Mouse (Mus musculus): Measurements from ENCODE around the gene Lrrc10b. TPM values are rescaled to one million over a fixed set of nuclear protein-coding genes. Genes with fewer than 3 reads are reported as not detected.

The Lrrc10b gene
- polyA plus RNA-seq, 1 experiment from 2014 or later: 1.4 TPM

DNA sequence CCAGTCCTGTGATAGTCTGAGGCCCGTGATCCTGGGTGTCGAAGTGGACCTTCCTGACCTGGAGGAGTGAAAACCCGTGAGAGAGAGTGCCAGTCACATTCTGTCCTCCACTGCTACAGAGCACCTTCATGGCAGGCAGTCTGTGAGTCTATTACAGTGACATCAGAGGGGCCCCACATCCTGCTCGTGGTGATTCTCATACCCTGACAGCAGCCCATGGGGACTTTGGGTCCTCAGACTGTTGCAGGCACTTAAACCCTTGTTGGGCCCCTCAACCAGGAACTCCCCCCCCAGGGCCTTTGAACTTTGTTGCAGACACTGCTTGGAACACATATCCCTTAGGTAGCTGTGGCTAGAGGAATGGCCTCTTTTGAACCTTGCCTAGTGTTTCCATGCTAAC is 22.3 kb upstream of the Lrrc10b start:
- 62% methylated on average over 4 of the region's 4 CpGs for WGBS
- DNase-seq (ENCODE audit: low spot score): no peak

DNA sequence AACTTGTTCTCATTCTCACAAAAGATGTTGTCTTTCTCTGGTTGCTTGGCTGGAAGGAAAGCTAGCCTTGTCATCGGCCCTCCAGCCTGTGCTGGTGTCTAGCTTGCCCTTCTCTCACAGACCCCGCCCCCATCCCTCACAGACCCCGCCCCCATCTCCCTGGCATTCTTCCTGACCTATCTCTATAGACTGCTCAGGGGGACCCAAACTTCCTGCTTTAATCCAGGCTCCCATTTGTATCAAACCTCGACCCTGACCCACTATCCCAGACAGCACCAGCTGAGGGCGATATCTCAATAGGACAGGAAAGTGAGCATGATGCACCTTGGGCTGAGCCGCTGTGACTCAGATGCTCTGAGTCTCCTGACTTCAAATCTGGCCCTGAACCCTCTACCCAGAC is 16.5 kb upstream of the Lrrc10b start:
- H3K4me3 ChIP-seq (ENCODE audit: low read depth, low read length): no peak overlapping the region
- no peak overlapping the region for H3K27ac ChIP-seq (replicated peaks; ENCODE audit: low read depth, low read length)
- no peak overlapping the region for H3K4me2 ChIP-seq (ENCODE audit: low read depth, low read length)
- 20% methylated on average over 6 of the region's 6 CpGs for WGBS
- H3K27me3 ChIP-seq (replicated peaks; ENCODE audit: control insufficient read depth, insufficient read depth, low read length): no peaks in the 10 kb centered on the region
- H3K4me1 ChIP-seq (ENCODE audit: control insufficient read depth, insufficient read depth, low read length): no peaks in the 10 kb centered on the region
- no peak overlapping the region for H3K9ac ChIP-seq (ENCODE audit: low read depth, low read length)
- ATAC-seq (ENCODE audit: low read depth) (no peak), DNase-seq (ENCODE audit: low spot score) (no peak)
- H3K9me3 ChIP-seq (ENCODE audit: control insufficient read depth, low read length): no peaks in the 10 kb centered on the region
- H3K36me3 ChIP-seq (ENCODE audit: control insufficient read depth, insufficient read depth, low read length): no peaks in the 10 kb centered on the region

More for the DNA sequence above, 22.3 kb upstream of the Lrrc10b start:
- H3K9ac ChIP-seq (ENCODE audit: low read depth, low read length): no peak overlapping the region
- no peaks in the 10 kb centered on the region for H3K4me1 ChIP-seq (ENCODE audit: control insufficient read depth, insufficient read depth, low read length)
- no peak overlapping the region for H3K4me2 ChIP-seq (ENCODE audit: low read depth, low read length)
- no peaks in the 10 kb centered on the region for H3K36me3 ChIP-seq (ENCODE audit: control insufficient read depth, insufficient read depth, low read length)
- no peak overlapping the region for H3K4me3 ChIP-seq (ENCODE audit: low read depth, low read length)
- no peaks in the 10 kb centered on the region for H3K27me3 ChIP-seq (replicated peaks; ENCODE audit: control insufficient read depth, insufficient read depth, low read length)
- H3K27ac ChIP-seq (replicated peaks; ENCODE audit: low read depth, low read length): no peak overlapping the region
- ATAC-seq (ENCODE audit: low read depth): no peak
- H3K9me3 ChIP-seq (ENCODE audit: control insufficient read depth, low read length): no peaks in the 10 kb centered on the region

- DNase-seq (ENCODE audit: low spot score) (no peak), ATAC-seq (ENCODE audit: low read depth) (no peak)
- Histone ChIP-seq H3K36me3 (ENCODE audit: control insufficient read depth, insufficient read depth, low read length) (no peaks in the 10 kb centered on the region), H3K27ac (replicated peaks; ENCODE audit: low read depth, low read length) (no peak overlapping the region), H3K9ac (ENCODE audit: low read depth, low read length) (no peak overlapping the region), H3K4me2 (ENCODE audit: low read depth, low read length) (no peak overlapping the region), H3K4me1 (ENCODE audit: control insufficient read depth, insufficient read depth, low read length) (no peaks in the 10 kb centered on the region), H3K4me3 (ENCODE audit: low read depth, low read length) (no peak overlapping the region), H3K9me3 (ENCODE audit: control insufficient read depth, low read length) (no peaks in the 10 kb centered on the region), H3K27me3 (replicated peaks; ENCODE audit: control insufficient read depth, insufficient read depth, low read length) (no peaks in the 10 kb centered on the region)
- 86% methylated on average over 3 of the region's 3 CpGs for WGBS
These were observed 15.7 kb upstream of the Lrrc10b start for GRCm38 (mm10) chr19:10472958-10473357.

- peak; percentile 17 for DNase-seq (ENCODE audit: low spot score)
These were observed 11.9 kb upstream of the Lrrc10b start for GRCm38 (mm10) chr19:10469171-10469658.

GRCm38 (mm10) chr19:10464427-10464826 is 7.2 kb upstream of the Lrrc10b start:
- Histone ChIP-seq H3K9ac (ENCODE audit: low read depth, low read length) (no peak overlapping the region), H3K9me3 (ENCODE audit: control insufficient read depth, low read length) (no peaks in the 10 kb centered on the region), H3K36me3 (ENCODE audit: control insufficient read depth, insufficient read depth, low read length) (no peaks in the 10 kb centered on the region), H3K4me2 (ENCODE audit: low read depth, low read length) (no peak overlapping the region), H3K27ac (replicated peaks; ENCODE audit: low read depth, low read length) (no peak overlapping the region), H3K4me1 (ENCODE audit: control insufficient read depth, insufficient read depth, low read length) (0 out of 2 replicates have a peak, but pooled peaks cover 3% of the 10 kb centered on the region), H3K27me3 (replicated peaks; ENCODE audit: control insufficient read depth, insufficient read depth, low read length) (peaks cover 21% of the 10 kb centered on the region), H3K4me3 (ENCODE audit: low read depth, low read length) (no peak overlapping the region)
- ATAC-seq (ENCODE audit: low read depth) (no peak), DNase-seq (ENCODE audit: low spot score) (no peak)
- WGBS: 20% methylated on average over 4 of the region's 4 CpGs

More at GRCm38 (mm10) chr19:10469171-10469658, 11.9 kb upstream of the Lrrc10b start:
- H3K27ac ChIP-seq (replicated peaks; ENCODE audit: low read depth, low read length): no peak overlapping the region
- 0 out of 2 replicates have a peak, but pooled peaks have one; percentile 53 for ATAC-seq (ENCODE audit: low read depth)
- WGBS: 56% methylated on average over 8 of the region's 8 CpGs
- H3K27me3 ChIP-seq (replicated peaks; ENCODE audit: control insufficient read depth, insufficient read depth, low read length): no peaks in the 10 kb centered on the region
- no peak overlapping the region for H3K4me2 ChIP-seq (ENCODE audit: low read depth, low read length)
- no peaks in the 10 kb centered on the region for H3K4me1 ChIP-seq (ENCODE audit: control insufficient read depth, insufficient read depth, low read length)
- H3K9me3 ChIP-seq (ENCODE audit: control insufficient read depth, low read length): no peaks in the 10 kb centered on the region
- no peak overlapping the region for H3K9ac ChIP-seq (ENCODE audit: low read depth, low read length)
- no peak overlapping the region for H3K4me3 ChIP-seq (ENCODE audit: low read depth, low read length)
- H3K36me3 ChIP-seq (ENCODE audit: control insufficient read depth, insufficient read depth, low read length): no peaks in the 10 kb centered on the region

- H3K4me2 ChIP-seq (ENCODE audit: low read depth, low read length): no peak overlapping the region
- WGBS: 37% methylated on average over 5 of the region's 7 CpGs
- no peak overlapping the region for H3K27ac ChIP-seq (replicated peaks; ENCODE audit: low read depth, low read length)
These were observed 4.3 kb upstream of the Lrrc10b start for GRCm38 (mm10) chr19:10461584-10461983.

GRCm38 (mm10) chr19:10459907-10460306 is 2.6 kb upstream of the Lrrc10b start:
- Histone ChIP-seq H3K4me2 (ENCODE audit: low read depth, low read length) (no peak overlapping the region), H3K36me3 (ENCODE audit: control insufficient read depth, insufficient read depth, low read length) (no peaks in the 10 kb centered on the region), H3K9ac (ENCODE audit: low read depth, low read length) (no peak overlapping the region), H3K9me3 (ENCODE audit: control insufficient read depth, low read length) (no peaks in the 10 kb centered on the region), H3K27ac (replicated peaks; ENCODE audit: low read depth, low read length) (no peak overlapping the region), H3K4me3 (ENCODE audit: low read depth, low read length) (no peak overlapping the region), H3K4me1 (ENCODE audit: control insufficient read depth, insufficient read depth, low read length) (peaks cover 8% of the 10 kb centered on the region), H3K27me3 (replicated peaks; ENCODE audit: control insufficient read depth, insufficient read depth, low read length) (peaks cover 65% of the 10 kb centered on the region)
- WGBS: 39% methylated on average over 11 of the region's 11 CpGs
- no peak for DNase-seq (ENCODE audit: low spot score)
- ATAC-seq (ENCODE audit: low read depth): no peak

More at GRCm38 (mm10) chr19:10461584-10461983, 4.3 kb upstream of the Lrrc10b start:
- Histone ChIP-seq H3K9ac (ENCODE audit: low read depth, low read length) (no peak overlapping the region), H3K27me3 (replicated peaks; ENCODE audit: control insufficient read depth, insufficient read depth, low read length) (peaks cover 48% of the 10 kb centered on the region), H3K4me3 (ENCODE audit: low read depth, low read length) (no peak overlapping the region), H3K9me3 (ENCODE audit: control insufficient read depth, low read length) (no peaks in the 10 kb centered on the region), H3K36me3 (ENCODE audit: control insufficient read depth, insufficient read depth, low read length) (no peaks in the 10 kb centered on the region), H3K4me1 (ENCODE audit: control insufficient read depth, insufficient read depth, low read length) (peaks cover 8% of the 10 kb centered on the region)
- DNase-seq (ENCODE audit: low spot score) (no peak), ATAC-seq (ENCODE audit: low read depth) (no peak)

- H3K9me3 ChIP-seq (ENCODE audit: control insufficient read depth, low read length): no peaks in the 10 kb centered on the region
- H3K9ac ChIP-seq (ENCODE audit: low read depth, low read length): no peak overlapping the region
- DNase-seq (ENCODE audit: low spot score) (peak; percentile 72), ATAC-seq (ENCODE audit: low read depth) (no peak)
- H3K4me2 ChIP-seq (ENCODE audit: low read depth, low read length): peak overlapping the region; percentile 93
- peak overlapping the region; percentile 53 for H3K4me3 ChIP-seq (ENCODE audit: low read depth, low read length)
- WGBS: 23% methylated on average over 8 of the region's 8 CpGs
- H3K27me3 ChIP-seq (replicated peaks; ENCODE audit: control insufficient read depth, insufficient read depth, low read length): peaks cover 70% of the 10 kb centered on the region
- H3K36me3 ChIP-seq (ENCODE audit: control insufficient read depth, insufficient read depth, low read length): no peaks in the 10 kb centered on the region
- peaks cover 8% of the 10 kb centered on the region for H3K4me1 ChIP-seq (ENCODE audit: control insufficient read depth, insufficient read depth, low read length)
- H3K27ac ChIP-seq (replicated peaks; ENCODE audit: low read depth, low read length): no peak overlapping the region
These were observed 823 bp upstream of the Lrrc10b start for GRCm38 (mm10) chr19:10458096-10458495.

GRCm38 (mm10) chr19:10457484-10457800 is 169 bp upstream of the Lrrc10b start:
- ATAC-seq (ENCODE audit: low read depth): peak; percentile 93

More at GRCm38 (mm10) chr19:10457484-10457800, 169 bp upstream of the Lrrc10b start:
- WGBS: 1% methylated on average over 21 of the region's 34 CpGs
- peak; percentile 94 for DNase-seq (ENCODE audit: low spot score)
- Histone ChIP-seq H3K4me3 (ENCODE audit: low read depth, low read length) (peak overlapping the region; percentile 53), H3K36me3 (ENCODE audit: control insufficient read depth, insufficient read depth, low read length) (no peaks in the 10 kb centered on the region), H3K9ac (ENCODE audit: low read depth, low read length) (peak overlapping the region; percentile 54), H3K27ac (replicated peaks; ENCODE audit: low read depth, low read length) (no peak overlapping the region), H3K4me2 (ENCODE audit: low read depth, low read length) (peak overlapping the region; percentile 93), H3K4me1 (ENCODE audit: control insufficient read depth, insufficient read depth, low read length) (peaks cover 7% of the 10 kb centered on the region), H3K27me3 (replicated peaks; ENCODE audit: control insufficient read depth, insufficient read depth, low read length) (peaks cover 67% of the 10 kb centered on the region), H3K9me3 (ENCODE audit: control insufficient read depth, low read length) (no peaks in the 10 kb centered on the region)

All from embryonic facial prominence, embryonic 14.5 days (tissue).